Mouse (Mus musculus) G1E (cell line): ENCODE data around the gene Clic3. TPM values are rescaled to one million over a fixed set of nuclear protein-coding genes. Genes with fewer than 3 reads are reported as not detected.

Source experiments
- ATAC-seq: 2 replicates; pipeline ENCODE4 v1.8.0; 2016; ENCODE audit warnings: mild to moderate bottlenecking; ENCODE audit not compliant: insufficient number of reproducible peaks, poor library complexity, low FRiP score, severe bottlenecking; ENCODE audit errors: extremely low read depth
- DNase-seq: peaks from one replicate; pipeline ENCODE4 v3.0.0; 2012; ENCODE audit warnings: low spot score
- H3K27me3 ChIP-seq: 2 replicates; pipeline ENCODE4 v1.6.1; 2012; ENCODE audit warnings: mild to moderate bottlenecking, low read length, inconsistent platforms; ENCODE audit not compliant: insufficient read depth
- H3K36me3 ChIP-seq: replicated peaks from 2 replicates; pipeline ENCODE3; 2012; ENCODE audit warnings: mild to moderate bottlenecking, inconsistent platforms
- H3K4me1 ChIP-seq: 2 replicates; pipeline ENCODE4 v1.6.1; 2012; ENCODE audit warnings: low read depth, low read length, inconsistent platforms, mixed read lengths; ENCODE audit not compliant: insufficient read depth
- H3K4me3 ChIP-seq: 2 replicates; pipeline ENCODE4 v1.5.1; 2012; ENCODE audit warnings: low read depth, mild to moderate bottlenecking, inconsistent platforms, low read length, moderate library complexity, mixed read lengths
- H3K9me3 ChIP-seq: replicated peaks from 2 replicates; pipeline ENCODE4 v1.6.1; 2012; ENCODE audit warnings: inconsistent platforms
- CTCF ChIP-seq: IDR thresholded peaks from 2 replicates; pipeline ENCODE4 v1.5.1; 2012; ENCODE audit warnings: low read depth, low read length, inconsistent platforms, mixed read lengths
- GATA1 ChIP-seq: IDR thresholded peaks from 2 replicates; pipeline ENCODE4 v1.6.1; 2012; ENCODE audit warnings: borderline replicate concordance, low read length, inconsistent platforms, mixed read lengths
- GATA2 ChIP-seq: IDR thresholded peaks from 2 replicates; pipeline ENCODE4 v1.6.1; 2012; ENCODE audit warnings: low read depth, low read length, inconsistent platforms, borderline replicate concordance
- POLR2AphosphoS5 ChIP-seq: IDR thresholded peaks from 2 replicates; pipeline ENCODE4 v1.6.1; 2012; ENCODE audit warnings: low read depth, low read length, inconsistent platforms; ENCODE audit not compliant: insufficient replicate concordance
- TAL1 ChIP-seq: conservative IDR thresholded peaks from 2 replicates; pipeline ENCODE4 v1.6.1; 2012; ENCODE audit warnings: low read depth, low read length, inconsistent platforms, mixed read lengths
- polyA plus RNA-seq: library from polyadenylated mRNA; stranded (reverse); fragments of >175 nt; gene quantifications from 2 replicates; pipeline ENCODE4 v1.2.3, GENCODE M21; 2012
- total RNA-seq, 2 experiments: library from RNA; stranded (forward) in 1 of 2; stranded (reverse) in 1 of 2; fragments of 200-1000 nt in 1 of 2; fragments of >200 nt in 1 of 2; fragmentation: Nextera tagmentation in 1 of 2; gene quantifications; 2 replicates each; pipeline ENCODE4 v1.2.3; 2014 to 2017

The Clic3 gene
- total and polyA plus RNA-seq, 3 experiments, result 0.22 TPM; not detected in 2

GRCm38 (mm10) chr2:25492988-25493387, 36.4 kb downstream of the Clic3 start:
- Histone ChIP-seq H3K4me1 (peaks cover 12% of the 10 kb centered on the region), H3K4me3 (no peak overlapping the region), H3K36me3 (no peaks in the 10 kb centered on the region), H3K9me3 (no peaks in the 10 kb centered on the region), H3K27me3 (peaks cover 63% of the 10 kb centered on the region)
- DNase-seq, result no peak
- no peak for TF ChIP-seq TAL1
- no peak for ATAC-seq

GRCm38 (mm10) chr2:25493476-25493961, 36.9 kb downstream of the Clic3 start, which contains the start of gene Lcn12:
Gene Lcn12 (minus strand): TSS chr2:25493911.
- Histone ChIP-seq H3K4me1 (peaks cover 18% of the 10 kb centered on the region), H3K36me3 (no peaks in the 10 kb centered on the region)

GRCm38 (mm10) chr2:25496462-25496861, 39.8 kb downstream of the Clic3 start:
- TF ChIP-seq GATA1, result no peak
- no peak for TF ChIP-seq TAL1
- TF ChIP-seq CTCF, result no peak
- no peak for TF ChIP-seq GATA2
- H3K36me3 ChIP-seq, result no peaks in the 10 kb centered on the region
- ATAC-seq (no peak), DNase-seq (no peak)
- no peaks in the 10 kb centered on the region for H3K9me3 ChIP-seq
- peaks cover 37% of the 10 kb centered on the region for H3K27me3 ChIP-seq
- H3K4me1 ChIP-seq, result peaks cover 40% of the 10 kb centered on the region
- no peak overlapping the region for H3K4me3 ChIP-seq

More at GRCm38 (mm10) chr2:25493476-25493961, 36.9 kb downstream of the Clic3 start, which contains the start of gene Lcn12:
- Histone ChIP-seq H3K27me3 (peaks cover 58% of the 10 kb centered on the region), H3K4me3 (no peak within 1 kb of the TSS), H3K9me3 (no peaks in the 10 kb centered on the region)
- TF ChIP-seq GATA2 (no peak), GATA1 (no peak), TAL1 (no peak), POLR2AphosphoS5 (no peak), CTCF (no peak)
- DNase-seq (no peak), ATAC-seq (no peak)

GRCm38 (mm10) chr2:25497846-25498575, 41.4 kb downstream of the Clic3 start:
- peaks cover 15% of the 10 kb centered on the region for H3K36me3 ChIP-seq
- peaks cover 22% of the 10 kb centered on the region for H3K27me3 ChIP-seq
- DNase-seq (peak; percentile 73), ATAC-seq (peak; percentile 46; the same call in 1 of the 2 replicates)
- H3K9me3 ChIP-seq, result no peaks in the 10 kb centered on the region
- H3K4me1 ChIP-seq, result peaks cover 56% of the 10 kb centered on the region
- TF ChIP-seq CTCF (no peak), POLR2AphosphoS5 (no peak), GATA1 (no peak), TAL1 (no peak), GATA2 (no peak)
- H3K4me3 ChIP-seq, result peak overlapping the region; percentile 7; the same call in 1 of the 2 replicates

- H3K36me3 ChIP-seq, result peaks cover 23% of the 10 kb centered on the region
- no peak for DNase-seq
- TF ChIP-seq POLR2AphosphoS5 (no peak), TAL1 (no peak), GATA2 (no peak), CTCF (no peak), GATA1 (no peak)
- H3K4me1 ChIP-seq, result peaks cover 57% of the 10 kb centered on the region
- ATAC-seq, result no peak
- H3K4me3 ChIP-seq, result no peak overlapping the region
- no peaks in the 10 kb centered on the region for H3K9me3 ChIP-seq
- peaks cover 14% of the 10 kb centered on the region for H3K27me3 ChIP-seq
Measured at GRCm38 (mm10) chr2:25498622-25499478, 42.2 kb downstream of the Clic3 start.

GRCm38 (mm10) chr2:25500071-25500575, 43.5 kb downstream of the Clic3 start:
- Histone ChIP-seq H3K27me3 (peaks cover 5% of the 10 kb centered on the region; the same call in 1 of the 2 replicates), H3K36me3 (peaks cover 36% of the 10 kb centered on the region), H3K9me3 (no peaks in the 10 kb centered on the region), H3K4me3 (peak overlapping the region; percentile 88), H3K4me1 (peaks cover 60% of the 10 kb centered on the region)
- DNase-seq (no peak), ATAC-seq (no peak)
- TF ChIP-seq GATA1 (no peak), CTCF (no peak), GATA2 (no peak), TAL1 (no peak), POLR2AphosphoS5 (no peak)
